Mouse (Mus musculus): ENCODE measurements at regions not wholly inside any gene's neighbourhood (a gene's known extent, or its start where the extent isn't known, plus 50 kb on each side); places are given as distances from the start of the nearest gene placed in this dataset.

DNA sequence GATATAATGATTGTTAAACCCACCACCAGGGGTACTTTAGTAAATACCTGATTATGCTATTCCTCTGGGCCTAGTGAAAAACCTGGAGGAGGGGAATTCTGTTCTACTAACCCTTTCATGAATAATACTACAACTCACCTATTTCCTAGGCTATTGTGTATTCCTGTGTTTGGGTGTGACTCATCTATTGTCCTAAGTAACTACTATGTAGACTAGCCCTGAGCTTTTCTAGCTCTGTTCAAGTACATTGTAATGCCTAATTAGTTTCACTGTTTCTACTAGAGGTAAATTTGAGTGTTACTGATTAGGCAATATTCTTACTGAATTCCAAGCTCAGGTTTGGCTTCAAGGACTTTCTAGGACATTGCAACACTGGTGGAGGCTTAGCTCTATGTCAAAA, 1032.0 kb upstream of the Ppp6c start:
- TF ChIP-seq CTCF (IDR thresholded peaks at IDR 0.05; ENCODE audit: borderline replicate concordance, extremely low read depth, insufficient read depth, insufficient read length): no peak
- no peak for TF ChIP-seq POLR2A (IDR thresholded peaks at IDR 0.05; ENCODE audit: borderline replicate concordance, extremely low read depth, insufficient read depth, insufficient read length, poor library complexity, severe bottlenecking)
- no peak for DNase-seq (ENCODE audit: low read depth)

- TF ChIP-seq POLR2A (IDR thresholded peaks at IDR 0.05; ENCODE audit: borderline replicate concordance, extremely low read depth, insufficient read depth, insufficient read length, poor library complexity, severe bottlenecking) (no peak), CTCF (IDR thresholded peaks at IDR 0.05; ENCODE audit: borderline replicate concordance, extremely low read depth, insufficient read depth, insufficient read length) (no peak)
- no peak for DNase-seq (ENCODE audit: low read depth)
Observed at GRCm38 (mm10) chr2:40249639-40250332, 1023.5 kb upstream of the Ppp6c start.

- TF ChIP-seq POLR2A (IDR thresholded peaks at IDR 0.05; ENCODE audit: borderline replicate concordance, extremely low read depth, insufficient read depth, insufficient read length, poor library complexity, severe bottlenecking): no peak
- TF ChIP-seq CTCF (IDR thresholded peaks at IDR 0.05; ENCODE audit: borderline replicate concordance, extremely low read depth, insufficient read depth, insufficient read length): no peak
- peak; percentile 54 for DNase-seq (ENCODE audit: low read depth)
Observed at GRCm38 (mm10) chr2:40223708-40224107, 997.5 kb upstream of the Ppp6c start.

DNA sequence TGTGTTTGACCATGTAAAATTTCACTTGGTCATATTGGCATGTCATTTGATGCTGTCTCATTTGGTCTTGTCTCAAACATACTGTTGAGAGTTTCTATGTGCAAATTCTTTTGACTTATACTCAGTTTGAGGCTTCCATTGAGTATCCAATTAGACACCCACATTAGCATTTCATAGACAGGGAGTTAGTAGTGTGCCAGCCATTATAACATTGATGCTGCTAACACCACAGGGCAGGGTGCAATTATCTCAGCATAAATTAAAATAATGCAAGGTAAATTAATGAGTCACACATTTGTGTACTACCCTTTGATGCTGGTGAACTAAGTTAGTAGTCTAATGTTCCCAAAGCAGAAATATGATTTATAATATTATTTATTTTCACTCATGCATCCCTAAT, 997.0 kb upstream of the Ppp6c start:
- TF ChIP-seq POLR2A (IDR thresholded peaks at IDR 0.05; ENCODE audit: borderline replicate concordance, extremely low read depth, insufficient read depth, insufficient read length, poor library complexity, severe bottlenecking) (no peak), CTCF (IDR thresholded peaks at IDR 0.05; ENCODE audit: borderline replicate concordance, extremely low read depth, insufficient read depth, insufficient read length) (no peak)
- peak; percentile 82 for DNase-seq (ENCODE audit: low read depth)

Measured in brain, embryonic 14.5 days (tissue).